21 mouse cellular contexts compared by ENCODE assay signal in genomic region chr10:128128143-128128542, GRCm38 (mm10). TPM values are rescaled to one million over a fixed set of nuclear protein-coding genes. Genes with fewer than 3 reads are reported as not detected.
DNase-seq lines count a peak whose midpoint lies in the region; ATAC-seq and TF ChIP-seq lines count a peak whose summit lies in the region.
"Had no signal": no experiment of that assay in that cellular context is flagged by ENCODE, and none has a peak within 500 bp of the region (broad histone marks: within the 10 kb centered on the region; RNA-seq: fewer than 3 reads in every experiment).

No protein-coding gene starts in this region.

- 0 out of 2 replicates have a peak, but pooled peaks have one; percentile 19 for ATAC-seq in forebrain, embryonic 13.5 days
- ATAC-seq in hindbrain, postnatal 0 days: 0 out of 2 replicates have a peak, but pooled peaks have one; percentile 27
- ATAC-seq in hindbrain, embryonic 13.5 days (ENCODE audit: low FRiP score): no peak
- ATAC-seq in liver, embryonic 12.5 days: 0 out of 2 replicates have a peak, but pooled peaks have one; percentile 31
- no peak for ATAC-seq in liver, postnatal 0 days
- ATAC-seq in liver, embryonic 11.5 days (replicated peaks; ENCODE audit: low FRiP score): no peak
- ATAC-seq: forebrain, embryonic 15.5 days; midbrain, embryonic 16.5 days; Patski had no signal

- no peak for TF ChIP-seq CTCF in hindbrain, postnatal 0 days (IDR thresholded peaks at IDR 0.05; ENCODE audit: low read depth)
- TF ChIP-seq CTCF in liver, postnatal 0 days (IDR thresholded peaks at IDR 0.05; ENCODE audit: low read depth): no peak

- DNase-seq in forebrain, embryonic 10.5 days (ENCODE audit: extremely low spot score, low spot score): no peak
- no peak for DNase-seq in hindbrain, postnatal 0 days (ENCODE audit: low spot score)
- DNase-seq in liver, postnatal 0 days: no peak
- peak; percentile 44 for DNase-seq in ZHBTc4 (ENCODE audit: low read depth, low spot score)
- no peak for DNase-seq in liver, embryonic 11.5 days (ENCODE audit: low spot score)
- DNase-seq: adrenal gland, postnatal 14 days; cerebellum, adult 9-11 months; gastrocnemius, postnatal 14 days; heart, postnatal 4 days; kidney, postnatal 25 days; layer of hippocampus, adult 9-11 months; lung, embryonic 14.5 days; thymus, postnatal 36 days had no signal

- no peaks in the 10 kb centered on the region for H3K4me1 ChIP-seq in forebrain, embryonic 13.5 days
- no peaks in the 10 kb centered on the region for H3K4me1 ChIP-seq in forebrain, embryonic 10.5 days
- H3K4me1 ChIP-seq in hindbrain, postnatal 0 days (ENCODE audit: insufficient read depth, low read length): no peaks in the 10 kb centered on the region
- H3K4me1 ChIP-seq in hindbrain, embryonic 13.5 days (replicated peaks): 0 out of 2 replicates have a peak, but pooled peaks cover under 1% of the 10 kb centered on the region
- H3K4me1 ChIP-seq in liver, embryonic 12.5 days: no peaks in the 10 kb centered on the region
- peaks cover 3% of the 10 kb centered on the region; the same call in 1 of the 2 replicates for H3K4me1 ChIP-seq in liver, postnatal 0 days (ENCODE audit: insufficient read depth)
- no peaks in the 10 kb centered on the region for H3K4me1 ChIP-seq in liver, embryonic 11.5 days (replicated peaks; ENCODE audit: control insufficient read depth, insufficient read depth, low read length)
- H3K4me1 ChIP-seq: forebrain, embryonic 15.5 days had no signal

- H3K9me3 ChIP-seq in forebrain, embryonic 13.5 days (replicated peaks): no peaks in the 10 kb centered on the region
- H3K9me3 ChIP-seq in forebrain, embryonic 10.5 days: no peaks in the 10 kb centered on the region
- H3K9me3 ChIP-seq in hindbrain, postnatal 0 days (ENCODE audit: low read length): no peaks in the 10 kb centered on the region
- no peaks in the 10 kb centered on the region for H3K9me3 ChIP-seq in hindbrain, embryonic 13.5 days
- no peaks in the 10 kb centered on the region for H3K9me3 ChIP-seq in liver, embryonic 12.5 days (replicated peaks)
- H3K9me3 ChIP-seq in liver, postnatal 0 days (ENCODE audit: low read length): no peaks in the 10 kb centered on the region
- H3K9me3 ChIP-seq in liver, embryonic 11.5 days (ENCODE audit: control insufficient read depth, low read length): no peaks in the 10 kb centered on the region
- H3K9me3 ChIP-seq: forebrain, embryonic 15.5 days; neural tube, embryonic 15.5 days had no signal

- H3K9ac ChIP-seq in forebrain, embryonic 13.5 days: no peak overlapping the region
- H3K9ac ChIP-seq in hindbrain, postnatal 0 days (replicated peaks; ENCODE audit: low read length): no peak overlapping the region
- H3K9ac ChIP-seq in hindbrain, embryonic 13.5 days: no peak overlapping the region
- no peak overlapping the region for H3K9ac ChIP-seq in liver, embryonic 12.5 days
- no peak overlapping the region for H3K9ac ChIP-seq in liver, postnatal 0 days (replicated peaks)
- no peak overlapping the region for H3K9ac ChIP-seq in liver, embryonic 11.5 days (ENCODE audit: low read depth, low read length)
- H3K9ac ChIP-seq: forebrain, embryonic 15.5 days; lung, embryonic 14.5 days; neural tube, embryonic 15.5 days had no signal

- no peak overlapping the region for H3K4me2 ChIP-seq in forebrain, embryonic 13.5 days
- H3K4me2 ChIP-seq in hindbrain, postnatal 0 days (ENCODE audit: low read depth, low read length): no peak overlapping the region
- no peak overlapping the region for H3K4me2 ChIP-seq in hindbrain, embryonic 13.5 days
- no peak overlapping the region for H3K4me2 ChIP-seq in liver, embryonic 12.5 days
- no peak overlapping the region for H3K4me2 ChIP-seq in liver, postnatal 0 days (ENCODE audit: low read depth, low read length)
- H3K4me2 ChIP-seq in liver, embryonic 11.5 days: no peak overlapping the region
- H3K4me2 ChIP-seq: forebrain, embryonic 15.5 days; lung, embryonic 14.5 days; neural tube, embryonic 15.5 days had no signal

- no peaks in the 10 kb centered on the region for H3K27me3 ChIP-seq in forebrain, embryonic 13.5 days
- no peaks in the 10 kb centered on the region for H3K27me3 ChIP-seq in forebrain, embryonic 10.5 days (ENCODE audit: poor library complexity, severe bottlenecking)
- H3K27me3 ChIP-seq in hindbrain, postnatal 0 days (ENCODE audit: insufficient read depth, low read length): no peaks in the 10 kb centered on the region
- H3K27me3 ChIP-seq in hindbrain, embryonic 13.5 days: no peaks in the 10 kb centered on the region
- no peaks in the 10 kb centered on the region for H3K27me3 ChIP-seq in liver, embryonic 12.5 days (replicated peaks)
- H3K27me3 ChIP-seq in liver, postnatal 0 days (ENCODE audit: insufficient read depth, low read length): no peaks in the 10 kb centered on the region
- H3K27me3 ChIP-seq in liver, embryonic 11.5 days (replicated peaks; ENCODE audit: control insufficient read depth, insufficient read depth, low read length): no peaks in the 10 kb centered on the region
- H3K27me3 ChIP-seq: forebrain, embryonic 15.5 days; neural tube, embryonic 15.5 days; Patski had no signal

- no peak overlapping the region for H3K4me3 ChIP-seq in forebrain, embryonic 13.5 days
- H3K4me3 ChIP-seq in forebrain, embryonic 10.5 days: no peak overlapping the region
- no peak overlapping the region for H3K4me3 ChIP-seq in hindbrain, postnatal 0 days (ENCODE audit: low read length)
- no peak overlapping the region for H3K4me3 ChIP-seq in hindbrain, embryonic 13.5 days
- H3K4me3 ChIP-seq in liver, embryonic 12.5 days: no peak overlapping the region
- H3K4me3 ChIP-seq in liver, postnatal 0 days (ENCODE audit: low read depth, low read length): no peak overlapping the region
- no peak overlapping the region for H3K4me3 ChIP-seq in liver, embryonic 11.5 days (ENCODE audit: low read depth, low read length)
- H3K4me3 ChIP-seq: erythroblast, embryonic 14.5 days; forebrain, embryonic 15.5 days; neural tube, embryonic 15.5 days had no signal

- no peak for TF ChIP-seq EP300 in liver, postnatal 0 days (IDR thresholded peaks at IDR 0.05; ENCODE audit: low read depth)

- H3K36me3 ChIP-seq in forebrain, embryonic 13.5 days (ENCODE audit: poor library complexity, severe bottlenecking): peaks cover 76% of the 10 kb centered on the region
- H3K36me3 ChIP-seq in forebrain, embryonic 10.5 days (replicated peaks): peaks cover 94% of the 10 kb centered on the region
- peaks cover 61% of the 10 kb centered on the region for H3K36me3 ChIP-seq in hindbrain, postnatal 0 days (ENCODE audit: insufficient read depth, low read length)
- peaks cover 81% of the 10 kb centered on the region for H3K36me3 ChIP-seq in hindbrain, embryonic 13.5 days
- H3K36me3 ChIP-seq in liver, embryonic 12.5 days: peaks cover 82% of the 10 kb centered on the region
- peaks cover 65% of the 10 kb centered on the region for H3K36me3 ChIP-seq in liver, postnatal 0 days (replicated peaks; ENCODE audit: insufficient read depth, low read length)
- H3K36me3 ChIP-seq in liver, embryonic 11.5 days (ENCODE audit: control insufficient read depth, insufficient read depth, low read length): peaks cover 47% of the 10 kb centered on the region

- 89% methylated on average over 8 of the region's 8 CpGs for WGBS in forebrain, embryonic 13.5 days
- 90% methylated on average over 8 of the region's 8 CpGs for WGBS in forebrain, embryonic 10.5 days
- 89% methylated on average over 8 of the region's 8 CpGs for WGBS in hindbrain, postnatal 0 days
- 93% methylated on average over 8 of the region's 8 CpGs for WGBS in hindbrain, embryonic 13.5 days
- WGBS in liver, embryonic 12.5 days (ENCODE audit: insufficient replicate concordance): 88% methylated on average over 8 of the region's 8 CpGs
- WGBS in liver, postnatal 0 days (ENCODE audit: insufficient replicate concordance): 84% methylated on average over 8 of the region's 8 CpGs
- 87% methylated on average over 8 of the region's 8 CpGs for WGBS in liver, embryonic 11.5 days

- no peak overlapping the region for H3K27ac ChIP-seq in forebrain, embryonic 13.5 days
- H3K27ac ChIP-seq in forebrain, embryonic 10.5 days: no peak overlapping the region
- H3K27ac ChIP-seq in hindbrain, postnatal 0 days: no peak overlapping the region
- no peak overlapping the region; the same call in 1 of the 2 replicates for H3K27ac ChIP-seq in hindbrain, embryonic 13.5 days
- no peak overlapping the region for H3K27ac ChIP-seq in liver, embryonic 12.5 days
- no peak overlapping the region for H3K27ac ChIP-seq in liver, postnatal 0 days (ENCODE audit: low read depth)
- no peak overlapping the region for H3K27ac ChIP-seq in liver, embryonic 11.5 days (ENCODE audit: low read depth, low read length)
- H3K27ac ChIP-seq: forebrain, embryonic 15.5 days; neural tube, embryonic 15.5 days had no signal

RNA-seq across cellular contexts. Expression of gene Baz2a, which starts 36.8 kb away (rescaled TPM):
- polyA plus RNA-seq in forebrain, embryonic 13.5 days (2015; fragmentation: Nextera tagmentation; extraction: Ambion mirVana): 11.6 and 12.6 TPM in 2 replicates
- 13.5 and 15.2 TPM in 2 replicates for polyA plus RNA-seq in forebrain, embryonic 10.5 days (2016; fragmentation: Nextera tagmentation; extraction: Ambion mirVana)
- 14.3 and 15.0 TPM in 2 replicates for total RNA-seq in hindbrain, postnatal 0 days (2014; rRNA removed)
- 10.2 and 10.6 TPM in 2 replicates for polyA plus RNA-seq in hindbrain, postnatal 0 days (2015; fragmentation: Nextera tagmentation; extraction: Ambion mirVana)
- 12.6 and 13.4 TPM in 2 replicates for polyA plus RNA-seq in hindbrain, embryonic 13.5 days (2015; fragmentation: Nextera tagmentation; extraction: Ambion mirVana)
- polyA plus RNA-seq in liver, embryonic 12.5 days (2016; fragmentation: Nextera tagmentation; extraction: Ambion mirVana): 8.0 and 8.6 TPM in 2 replicates
- 4.3 and 5.4 TPM in 2 replicates for polyA plus RNA-seq in liver, postnatal 0 days (2015; fragmentation: Nextera tagmentation; extraction: Ambion mirVana)
- polyA plus RNA-seq in liver, embryonic 11.5 days (2014; fragmentation: Nextera tagmentation; extraction: Ambion mirVana): 11.1 and 13.0 TPM in 2 replicates

RNA-seq across cellular contexts. Expression of gene Atp5b, which starts 45.1 kb away (rescaled TPM):
- 2,170 and 2,214 TPM in 2 replicates for polyA plus RNA-seq in forebrain, embryonic 13.5 days (2015; fragmentation: Nextera tagmentation; extraction: Ambion mirVana)
- polyA plus RNA-seq in forebrain, embryonic 10.5 days (2016; fragmentation: Nextera tagmentation; extraction: Ambion mirVana): 2,314 and 2,329 TPM in 2 replicates
- total RNA-seq in hindbrain, postnatal 0 days (2014; rRNA removed): 6,623 and 6,768 TPM in 2 replicates
- 2,401 and 2,438 TPM in 2 replicates for polyA plus RNA-seq in hindbrain, postnatal 0 days (2015; fragmentation: Nextera tagmentation; extraction: Ambion mirVana)
- 2,105 and 2,130 TPM in 2 replicates for polyA plus RNA-seq in hindbrain, embryonic 13.5 days (2015; fragmentation: Nextera tagmentation; extraction: Ambion mirVana)
- polyA plus RNA-seq in liver, embryonic 12.5 days (2016; fragmentation: Nextera tagmentation; extraction: Ambion mirVana): 2,130 and 2,180 TPM in 2 replicates
- 1,808 and 1,865 TPM in 2 replicates for polyA plus RNA-seq in liver, postnatal 0 days (2015; fragmentation: Nextera tagmentation; extraction: Ambion mirVana)
- polyA plus RNA-seq in liver, embryonic 11.5 days (2014; fragmentation: Nextera tagmentation; extraction: Ambion mirVana): 2,564 and 2,777 TPM in 2 replicates

RNA-seq across cellular contexts. Expression of gene Rbms2, which starts 52.0 kb away (rescaled TPM):
- 12.6 and 12.9 TPM in 2 replicates for polyA plus RNA-seq in forebrain, embryonic 13.5 days (2015; fragmentation: Nextera tagmentation; extraction: Ambion mirVana)
- 26.6 and 28.6 TPM in 2 replicates for polyA plus RNA-seq in forebrain, embryonic 10.5 days (2016; fragmentation: Nextera tagmentation; extraction: Ambion mirVana)
- total RNA-seq in hindbrain, postnatal 0 days (2014; rRNA removed): 11.7 and 13.2 TPM in 2 replicates
- polyA plus RNA-seq in hindbrain, postnatal 0 days (2015; fragmentation: Nextera tagmentation; extraction: Ambion mirVana): 7.3 and 8.9 TPM in 2 replicates
- 11.1 and 13.1 TPM in 2 replicates for polyA plus RNA-seq in hindbrain, embryonic 13.5 days (2015; fragmentation: Nextera tagmentation; extraction: Ambion mirVana)
- polyA plus RNA-seq in liver, embryonic 12.5 days (2016; fragmentation: Nextera tagmentation; extraction: Ambion mirVana): 8.7 and 10.1 TPM in 2 replicates
- 4.5 TPM in 2 replicates for polyA plus RNA-seq in liver, postnatal 0 days (2015; fragmentation: Nextera tagmentation; extraction: Ambion mirVana)
- polyA plus RNA-seq in liver, embryonic 11.5 days (2014; fragmentation: Nextera tagmentation; extraction: Ambion mirVana): 14.6 and 17.0 TPM in 2 replicates

Comparison
In these comparisons a context has a peak if more than half of its experiments do, and no peak if none do; other contexts are left out.
1. ATAC-seq: peak in forebrain, embryonic 13.5 days (single experiment), hindbrain, postnatal 0 days (single experiment) and liver, embryonic 12.5 days (single experiment); none in hindbrain, embryonic 13.5 days (single experiment), liver, postnatal 0 days (single experiment) and liver, embryonic 11.5 days (single experiment).